ENCODE assay signal across 8 mouse cellular contexts in genomic region chr3:20155476-20155875, GRCm38 (mm10). TPM values are rescaled to one million over a fixed set of nuclear protein-coding genes. Genes with fewer than 3 reads are reported as not detected.
A peak's percentile ranks its signal among the peaks of the same experiment; 100 is the strongest.
DNase-seq lines count a peak whose midpoint lies in the region; ATAC-seq lines count a peak whose summit lies in the region.

No protein-coding gene starts in this region.

- intact Hi-C loops in heart, postnatal 10 days (cut with DNase I), result loop anchor here (2.0 to 10.0 kb wide), 2 partner anchors 43 to 531 kb away; partner anchors contain the start of gene 1700064H15Rik

- DNase-seq in heart, postnatal 10 days, result no peak
- DNase-seq in layer of hippocampus, adult 9-10 months (ENCODE audit: low spot score), result no peak
- no peak for DNase-seq in frontal cortex, postnatal 10 days (ENCODE audit: low spot score in 2 of 2)
- DNase-seq in urinary bladder, adult 18-20 months (ENCODE audit: low spot score in 2 of 2), result no peak

- H3K4me3 ChIP-seq in heart, embryonic 13.5 days, result peak overlapping the region; percentile 95
- H3K4me3 ChIP-seq in midbrain, embryonic 12.5 days, result no peak overlapping the region

- H3K27me3 ChIP-seq in heart, embryonic 13.5 days (replicated peaks), result no peaks in the 10 kb centered on the region
- 0 out of 2 replicates have a peak, but pooled peaks cover 10% of the 10 kb centered on the region for H3K27me3 ChIP-seq in midbrain, embryonic 12.5 days

- ATAC-seq in heart, embryonic 13.5 days (ENCODE audit: extremely low read depth, insufficient number of reproducible peaks, low FRiP score, low TSS enrichment), result no peak
- ATAC-seq in common myeloid progenitor, adult 5-6 weeks (replicated peaks; ENCODE audit: low read depth, poor library complexity, severe bottlenecking), result peak; percentile 55
- peak; percentile 0 for ATAC-seq in inflammation-experienced regulatory T-cells, adult 6 months
- no peak for ATAC-seq in midbrain, embryonic 12.5 days (ENCODE audit: low FRiP score, low read depth)

- H3K4me1 ChIP-seq in heart, embryonic 13.5 days, result peaks cover 33% of the 10 kb centered on the region
- no peaks in the 10 kb centered on the region; the same call in 1 of the 2 replicates for H3K4me1 ChIP-seq in midbrain, embryonic 12.5 days

- peak overlapping the region; percentile 79 for H3K4me2 ChIP-seq in heart, embryonic 13.5 days
- peak overlapping the region; percentile 87 for H3K4me2 ChIP-seq in midbrain, embryonic 12.5 days (replicated peaks)

- H3K9me3 ChIP-seq in heart, embryonic 13.5 days, result peaks cover 6% of the 10 kb centered on the region
- H3K9me3 ChIP-seq in midbrain, embryonic 12.5 days, result peaks cover 10% of the 10 kb centered on the region; the same call in 1 of the 2 replicates

- H3K27ac ChIP-seq in heart, embryonic 13.5 days (replicated peaks), result peak overlapping the region; percentile 96; the same call in 1 of the 2 replicates
- H3K27ac ChIP-seq in midbrain, embryonic 12.5 days (replicated peaks), result no peak overlapping the region

- H3K9ac ChIP-seq in heart, embryonic 13.5 days, result peak overlapping the region; percentile 99
- H3K9ac ChIP-seq in midbrain, embryonic 12.5 days (replicated peaks), result no peak overlapping the region

- WGBS in heart, embryonic 13.5 days, result 82% methylated on average over 6 of the region's 6 CpGs
- WGBS in midbrain, embryonic 12.5 days, result 82% methylated on average over 6 of the region's 6 CpGs

- H3K36me3 ChIP-seq in heart, embryonic 13.5 days, result peaks cover 28% of the 10 kb centered on the region
- no peaks in the 10 kb centered on the region for H3K36me3 ChIP-seq in midbrain, embryonic 12.5 days

RNA-seq across cellular contexts. Expression of gene Gyg, which starts 0.4 kb away (rescaled TPM):
- 686 and 787 TPM in 2 replicates for polyA plus RNA-seq in heart, embryonic 13.5 days (2015; fragmentation: Nextera tagmentation; extraction: Ambion mirVana)
- 100 to 1,000 TPM; 135 to 143 TPM for total RNA-seq in heart, postnatal 10 days (2021)
- total RNA-seq in common myeloid progenitor, adult 5-6 weeks (2017), result 23.8 and 34.1 TPM in 2 replicates
- 100 to 1,000 TPM in 2 of 3 experiments, 10 to 100 TPM in 1; 92.6 to 129 (median 107) TPM for polyA plus RNA-seq in inflammation-experienced regulatory T-cells, adult 6 months (2017; shearing (Covaris generic))
- polyA plus RNA-seq in midbrain, embryonic 12.5 days (2016; fragmentation: Nextera tagmentation; extraction: Ambion mirVana), result 24.1 and 24.7 TPM in 2 replicates

Comparison
In these comparisons a context has a peak if more than half of its experiments do, and no peak if none do; other contexts are left out.
1. ATAC-seq: peak in common myeloid progenitor, adult 5-6 weeks (single experiment) and inflammation-experienced regulatory T-cells, adult 6 months (single experiment); none in heart, embryonic 13.5 days (single experiment) and midbrain, embryonic 12.5 days (single experiment).